Mouse (Mus musculus) hindbrain, postnatal 0 days (tissue): ENCODE data around the gene Plod1. TPM values are rescaled to one million over a fixed set of nuclear protein-coding genes. Genes with fewer than 3 reads are reported as not detected.

Experiments
- ATAC-seq: fragments of 200-750 bp; cut with Nextera tagmentation; 2 replicates; pipeline ENCODE4 v1.8.0; 2017; ENCODE audit warnings: mild to moderate bottlenecking, moderate TSS enrichment, moderate library complexity
- DNase-seq: peaks from one replicate; pipeline ENCODE4 v3.0.0-alpha.2; 2015; ENCODE audit warnings: low spot score
- H3K27ac ChIP-seq: fragments of 300-500 bp; sonication (generic); 2 replicates; pipeline ENCODE4 v1.5.1; 2014; ENCODE audit warnings: mild to moderate bottlenecking
- H3K27me3 ChIP-seq: fragments of 300-500 bp; sonication (generic); 2 replicates; pipeline ENCODE4 v1.6.1; 2014; ENCODE audit warnings: low read length, mixed read lengths; ENCODE audit not compliant: insufficient read depth
- H3K36me3 ChIP-seq: fragments of 300-500 bp; sonication (generic); 2 replicates; pipeline ENCODE4 v1.6.1; 2014; ENCODE audit warnings: low read length, mixed read lengths; ENCODE audit not compliant: insufficient read depth
- H3K4me1 ChIP-seq: fragments of 300-500 bp; sonication (generic); 2 replicates; pipeline ENCODE4 v1.6.1; 2014; ENCODE audit warnings: antibody characterized with exemption, low read length, mixed read lengths; ENCODE audit not compliant: insufficient read depth
- H3K4me2 ChIP-seq: fragments of 300-500 bp; sonication (generic); 2 replicates; pipeline ENCODE4 v1.6.1; 2014; ENCODE audit warnings: low read depth, mild to moderate bottlenecking, low read length, moderate library complexity, mixed read lengths
- H3K4me3 ChIP-seq: fragments of 300-500 bp; sonication (generic); 2 replicates; pipeline ENCODE4 v1.5.1; 2014; ENCODE audit warnings: low read length
- H3K9ac ChIP-seq: fragments of 300-500 bp; sonication (generic); replicated peaks from 2 replicates; pipeline ENCODE4 v1.6.1; 2014; ENCODE audit warnings: mild to moderate bottlenecking, low read length, moderate library complexity, mixed read lengths
- H3K9me3 ChIP-seq: fragments of 300-500 bp; sonication (generic); 2 replicates; pipeline ENCODE4 v1.6.1; 2016; ENCODE audit warnings: low read length, mixed read lengths
- CTCF ChIP-seq: IDR thresholded peaks from 2 replicates; pipeline ENCODE4 v1.5.1; 2016; ENCODE audit warnings: antibody characterized with exemption, control low read depth, low read depth
- WGBS: fragments of 180-500 bp; shearing (Covaris S2); extraction: QIAGEN DNeasy Blood & Tissue Kit; methylation state at CpG from one replicate; pipeline ENCODE4 v1.1.7; 2014; 5-methylcytosine and 5-hydroxymethylcytosine counted together
- polyA plus RNA-seq: library from polyadenylated mRNA; unstranded; fragments of >200 nt; fragmentation: Nextera tagmentation; extraction: Ambion mirVana; gene quantifications from 2 replicates; pipeline ENCODE4 v1.2.1, GENCODE M21; 2015
- total RNA-seq: library from RNA; depleted of rRNA; stranded (reverse); fragments of >200 nt; gene quantifications from 2 replicates; pipeline ENCODE4 v1.2.3, GENCODE M21; 2014

The Plod1 gene
- total and polyA plus RNA-seq, 2 experiments from 2014 or later = 22.8 to 46.2 TPM

DNA sequence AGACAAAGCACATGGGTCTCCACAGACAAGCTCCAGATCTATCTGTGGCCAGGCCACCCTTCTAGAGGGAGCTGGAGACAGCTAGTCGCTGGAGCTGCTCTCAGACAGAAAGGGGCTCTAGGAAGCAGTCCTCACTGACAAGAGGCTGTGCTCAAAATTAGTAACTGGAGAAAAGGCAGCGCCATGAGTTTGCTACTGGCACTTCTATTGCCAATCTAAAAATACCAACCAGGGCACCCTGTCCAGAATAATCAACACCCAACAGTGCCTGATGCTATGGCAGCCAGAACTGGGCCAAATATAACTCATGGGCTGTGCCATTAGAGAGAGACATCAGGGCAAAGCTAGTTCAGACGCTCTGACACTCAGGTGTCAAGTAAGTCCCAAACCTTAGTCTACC lies 39.2 kb downstream of the Plod1 start:
- Histone ChIP-seq H3K27me3 (no peaks in the 10 kb centered on the region), H3K36me3 (peaks cover 64% of the 10 kb centered on the region), H3K9me3 (no peaks in the 10 kb centered on the region), H3K27ac (no peak overlapping the region), H3K4me3 (no peak overlapping the region), H3K4me2 (no peak overlapping the region), H3K4me1 (no peaks in the 10 kb centered on the region), H3K9ac (no peak overlapping the region)
- ATAC-seq (no peak), DNase-seq (no peak)
- TF ChIP-seq CTCF = no peak
- 89% methylated on average over 3 of the region's 3 CpGs for WGBS

DNA sequence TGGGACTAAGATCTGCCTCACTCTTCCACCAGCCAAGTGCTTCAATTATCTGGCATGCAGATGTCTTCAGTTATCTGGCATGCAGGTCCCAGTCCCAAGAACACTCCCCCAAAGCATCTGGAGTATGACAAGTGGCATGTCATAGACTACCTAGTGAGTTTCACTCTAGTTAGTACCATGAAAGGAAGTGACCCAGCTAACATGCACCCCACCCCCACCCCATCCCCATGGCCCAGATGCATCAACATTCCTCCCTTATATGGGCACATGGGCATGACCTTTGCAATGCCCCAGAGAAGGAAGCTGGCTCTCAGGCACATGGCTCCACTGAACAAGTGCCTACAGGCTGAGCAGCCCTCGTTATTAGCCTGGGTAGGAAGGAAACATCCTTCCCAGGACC lies 40.2 kb downstream of the Plod1 start:
- H3K4me1 ChIP-seq = no peaks in the 10 kb centered on the region
- no peaks in the 10 kb centered on the region for H3K9me3 ChIP-seq
- H3K9ac ChIP-seq = no peak overlapping the region
- no peak overlapping the region for H3K27ac ChIP-seq
- DNase-seq = no peak
- H3K4me3 ChIP-seq = no peak overlapping the region
- no peak overlapping the region for H3K4me2 ChIP-seq
- no peaks in the 10 kb centered on the region for H3K27me3 ChIP-seq
- 70% methylated on average over 1 of the region's 1 CpGs for WGBS
- peaks cover 65% of the 10 kb centered on the region for H3K36me3 ChIP-seq
- no peak for TF ChIP-seq CTCF
- no peak for ATAC-seq

DNA sequence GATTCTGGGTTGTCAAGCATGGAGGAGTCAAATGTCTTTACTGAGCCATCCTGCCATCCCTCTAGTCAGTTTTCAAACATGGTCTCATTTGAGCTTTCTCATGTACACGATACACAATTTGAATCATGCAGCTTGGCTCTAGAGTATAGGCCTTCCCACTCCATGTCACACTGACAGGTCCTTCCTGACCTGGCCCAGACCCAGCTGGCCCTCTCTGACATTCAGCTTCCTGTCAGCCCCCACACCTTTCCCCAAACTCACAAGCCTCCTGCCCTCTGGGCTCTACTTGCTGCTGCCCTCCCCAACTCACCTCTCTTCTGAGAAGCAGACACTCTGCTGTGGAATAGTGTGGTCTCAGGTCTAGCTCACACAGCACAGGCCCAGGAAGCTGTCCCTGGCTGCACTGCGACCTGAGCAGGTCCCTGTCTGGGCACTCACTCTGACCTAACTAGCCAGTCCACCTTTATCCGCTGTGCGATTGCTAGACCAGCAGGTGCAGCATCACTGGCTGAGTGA lies 40.7 kb downstream of the Plod1 start:
- H3K36me3 ChIP-seq = peaks cover 68% of the 10 kb centered on the region
- ATAC-seq = no peak

GRCm38 (mm10) chr4:147890341-147890740 lies 46.2 kb downstream of the Plod1 start:
- Histone ChIP-seq H3K27ac (no peak overlapping the region), H3K4me1 (no peaks in the 10 kb centered on the region), H3K27me3 (no peaks in the 10 kb centered on the region), H3K9me3 (no peaks in the 10 kb centered on the region), H3K4me3 (no peak overlapping the region), H3K36me3 (peaks cover 65% of the 10 kb centered on the region), H3K9ac (no peak overlapping the region), H3K4me2 (no peak overlapping the region)
- DNase-seq (no peak), ATAC-seq (no peak)
- 91% methylated on average over 6 of the region's 6 CpGs for WGBS
- no peak for TF ChIP-seq CTCF

More for the DNA sequence above, 40.7 kb downstream of the Plod1 start:
- Histone ChIP-seq H3K27me3 (no peaks in the 10 kb centered on the region), H3K27ac (no peak overlapping the region), H3K4me1 (no peaks in the 10 kb centered on the region), H3K9ac (no peak overlapping the region), H3K4me2 (no peak overlapping the region), H3K9me3 (no peaks in the 10 kb centered on the region), H3K4me3 (no peak overlapping the region)
- no peak for DNase-seq
- TF ChIP-seq CTCF = no peak
- 96% methylated on average over 4 of the region's 4 CpGs for WGBS

GRCm38 (mm10) chr4:147888237-147888636 lies 48.3 kb downstream of the Plod1 start:
- H3K27ac ChIP-seq = no peak overlapping the region
- 82% methylated on average over 4 of the region's 4 CpGs for WGBS
- no peak for TF ChIP-seq CTCF
- no peaks in the 10 kb centered on the region for H3K9me3 ChIP-seq
- no peaks in the 10 kb centered on the region for H3K4me1 ChIP-seq
- no peak for DNase-seq
- no peak overlapping the region for H3K9ac ChIP-seq
- no peak for ATAC-seq
- no peaks in the 10 kb centered on the region for H3K27me3 ChIP-seq
- no peak overlapping the region for H3K4me2 ChIP-seq
- peaks cover 75% of the 10 kb centered on the region for H3K36me3 ChIP-seq
- H3K4me3 ChIP-seq = no peak overlapping the region

DNA sequence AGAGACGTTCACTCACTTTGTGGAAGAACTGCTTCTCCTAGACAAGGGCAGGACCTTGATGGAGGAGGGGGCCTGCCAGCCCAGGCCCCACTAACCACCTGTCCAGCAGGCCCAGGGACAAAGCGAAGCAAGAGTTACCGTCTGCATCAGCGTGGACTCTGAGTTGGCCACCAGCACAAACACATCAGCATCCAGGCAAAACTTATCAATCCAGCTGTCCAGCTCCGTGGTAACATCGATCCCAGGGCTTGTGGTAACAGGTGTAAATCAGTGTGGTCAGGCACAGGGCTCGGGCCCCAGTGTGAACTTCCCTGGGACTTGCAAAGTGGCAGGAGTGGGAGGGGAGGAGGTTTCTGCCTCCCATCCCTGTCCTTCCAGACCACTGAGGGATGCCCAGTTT lies 49.3 kb downstream of the Plod1 start:
- 97% methylated on average over 7 of the region's 7 CpGs for WGBS
- Histone ChIP-seq H3K9me3 (no peaks in the 10 kb centered on the region), H3K4me3 (no peak overlapping the region), H3K27ac (no peak overlapping the region), H3K4me2 (no peak overlapping the region), H3K9ac (no peak overlapping the region), H3K36me3 (peaks cover 79% of the 10 kb centered on the region), H3K4me1 (no peaks in the 10 kb centered on the region), H3K27me3 (no peaks in the 10 kb centered on the region)
- no peak for DNase-seq
- no peak for ATAC-seq
- no peak for TF ChIP-seq CTCF

DNA sequence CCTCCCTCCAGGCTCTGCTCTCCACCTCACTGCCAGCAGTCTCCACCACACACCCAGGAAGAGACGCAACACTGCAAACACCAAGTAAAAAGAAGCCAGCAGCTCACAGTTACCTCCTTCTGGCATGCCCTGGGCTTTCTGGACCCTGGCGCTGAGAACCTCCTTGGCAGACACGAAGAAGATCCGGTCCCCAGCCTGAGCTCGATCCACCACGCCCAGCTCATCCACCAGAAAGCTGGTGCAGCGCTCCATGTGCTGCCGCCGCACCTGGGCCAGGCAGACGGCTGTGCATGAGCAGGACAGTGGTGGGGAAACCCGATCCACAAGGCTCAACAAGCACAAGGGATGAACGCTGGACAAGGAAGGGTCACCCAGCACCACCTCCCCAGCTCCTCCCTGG lies 50.4 kb downstream of the Plod1 start:
- no peak for TF ChIP-seq CTCF
- DNase-seq = no peak
- peaks cover 86% of the 10 kb centered on the region for H3K36me3 ChIP-seq
- ATAC-seq = no peak
- no peaks in the 10 kb centered on the region for H3K9me3 ChIP-seq
- no peaks in the 10 kb centered on the region for H3K4me1 ChIP-seq
- no peaks in the 10 kb centered on the region for H3K27me3 ChIP-seq
- H3K4me3 ChIP-seq = no peak overlapping the region
- no peak overlapping the region for H3K4me2 ChIP-seq
- WGBS = 97% methylated on average over 12 of the region's 12 CpGs
- H3K9ac ChIP-seq = no peak overlapping the region
- no peak overlapping the region for H3K27ac ChIP-seq
